Mouse (Mus musculus) adrenal gland, adult 2 months (tissue): Measurements from ENCODE around the gene Gm20503. TPM values are rescaled to one million over a fixed set of nuclear protein-coding genes. Genes with fewer than 3 reads are reported as not detected.

Experiments used
- DNase-seq: peaks from one replicate; pipeline ENCODE4 v3.0.0; 2021
- long read RNA-seq: library from polyadenylated mRNA; stranded (forward); transcript quantifications from one replicate; pipeline ENCODE4 v2.0.0, GENCODE M21; 2021
- polyA plus RNA-seq: library from polyadenylated mRNA; depleted of rRNA; stranded (reverse); fragments of >200 nt; gene quantifications from 2 replicates; pipeline ENCODE4 v1.2.3, GENCODE M21; 2012; rRNA removed
- total RNA-seq, 2 experiments: library from RNA; stranded (reverse); gene quantifications; 2 replicates each; pipeline ENCODE4 v1.2.3; 2021

Gm20503 gene
- total RNA-seq (1 to 10 TPM in 1 of 2 experiments, not detected in 1; 2.9 TPM), polyA plus RNA-seq (not detected in 2 replicates)
- long read RNA-seq, partial matches to known transcripts: 1 of 2 reads
- long read RNA-seq, other reads (novel, unspliced or antisense): 1 of 2 reads

DNA sequence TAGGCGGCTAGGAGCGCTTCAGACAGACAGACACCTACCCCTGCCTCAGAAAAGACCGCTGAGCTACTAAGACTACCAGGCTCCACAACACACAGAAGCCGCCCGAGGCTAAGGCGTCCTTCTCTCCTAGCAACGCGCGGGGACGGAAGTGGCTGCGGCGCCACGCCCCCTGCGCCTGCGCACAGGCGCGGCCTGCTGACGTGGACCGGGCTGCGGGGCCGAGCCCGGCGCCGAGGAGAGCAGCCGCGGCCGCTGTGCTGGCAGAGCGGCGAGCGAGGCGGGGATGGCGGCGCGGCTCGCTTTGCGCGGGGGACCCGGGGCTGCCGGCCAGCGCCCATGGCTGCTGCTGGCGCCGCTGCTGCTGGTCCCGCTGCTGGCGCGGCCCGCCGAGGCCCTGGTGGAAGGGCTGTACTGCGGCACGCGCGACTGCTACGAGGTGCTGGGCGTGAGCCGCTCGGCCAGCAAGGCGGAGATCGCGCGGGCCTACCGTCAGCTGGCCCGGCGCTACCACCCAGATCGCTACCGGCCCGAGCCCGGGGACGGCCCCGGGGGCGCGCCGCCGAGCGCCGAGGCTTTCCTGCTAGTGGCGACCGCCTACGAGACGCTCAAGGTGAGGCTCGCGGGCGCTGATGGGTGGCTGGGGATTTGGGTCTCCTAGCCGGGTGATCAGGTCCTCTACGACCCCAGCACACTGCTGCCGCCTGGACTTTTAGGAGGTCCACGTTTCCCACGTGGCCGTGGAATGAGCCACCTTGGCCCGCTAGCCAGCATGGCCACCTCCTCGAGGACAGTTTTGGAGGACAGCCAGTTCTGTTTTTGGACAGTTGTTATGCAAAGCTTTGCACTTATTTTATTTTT, at the start of gene Gm20503:
TSS of gene Gm20503 (plus strand) at position 263 of the 858 bp plus-strand sequence.
- peak; percentile 96 for DNase-seq

DNA sequence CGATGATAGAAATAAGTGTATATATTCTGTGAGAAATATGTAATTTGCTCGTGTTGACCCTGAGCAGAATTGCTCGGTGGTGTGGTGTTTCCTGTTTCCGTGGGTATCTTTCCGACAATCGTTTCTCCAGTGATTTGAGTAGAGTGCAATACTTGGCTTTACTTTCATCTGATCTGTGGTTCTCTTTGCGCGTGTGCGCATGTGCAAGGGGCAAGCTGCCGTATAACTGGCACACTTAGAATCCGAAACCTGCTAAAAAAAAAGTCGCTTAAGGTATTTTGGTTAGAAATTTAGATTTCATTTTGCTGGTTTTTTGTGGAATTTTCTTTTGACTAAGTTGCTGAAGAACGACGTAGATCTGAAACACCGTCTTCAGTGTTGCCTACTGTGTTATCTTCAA, 41.3 kb upstream of the Gm20503 start:
- no peak for DNase-seq

- no peak for DNase-seq
These were observed 39.7 kb upstream of the Gm20503 start for GRCm38 (mm10) chr4:58963271-58963670.

GRCm38 (mm10) chr4:58965136-58965535, 37.9 kb upstream of the Gm20503 start:
- no peak for DNase-seq

DNA sequence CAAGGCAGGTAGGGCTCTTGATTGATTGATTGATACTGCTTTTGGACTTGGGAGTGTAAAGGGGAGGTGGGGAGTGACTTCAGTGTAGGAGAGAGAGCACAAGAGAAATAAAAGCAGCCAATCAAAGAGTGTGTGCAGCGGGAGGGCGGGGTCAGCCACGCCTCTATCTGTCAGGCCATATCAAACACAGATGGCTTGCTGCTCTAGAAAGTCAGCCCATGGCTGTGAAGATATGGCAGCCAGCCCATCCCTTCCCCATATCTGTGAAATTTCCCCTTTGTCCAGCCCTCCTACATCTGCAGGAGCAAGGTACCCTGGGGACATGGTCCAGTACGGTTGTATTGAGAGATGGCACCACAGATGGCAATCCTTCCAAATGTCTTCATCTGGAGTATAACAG, 32.3 kb upstream of the Gm20503 start:
- no peak for DNase-seq

DNA sequence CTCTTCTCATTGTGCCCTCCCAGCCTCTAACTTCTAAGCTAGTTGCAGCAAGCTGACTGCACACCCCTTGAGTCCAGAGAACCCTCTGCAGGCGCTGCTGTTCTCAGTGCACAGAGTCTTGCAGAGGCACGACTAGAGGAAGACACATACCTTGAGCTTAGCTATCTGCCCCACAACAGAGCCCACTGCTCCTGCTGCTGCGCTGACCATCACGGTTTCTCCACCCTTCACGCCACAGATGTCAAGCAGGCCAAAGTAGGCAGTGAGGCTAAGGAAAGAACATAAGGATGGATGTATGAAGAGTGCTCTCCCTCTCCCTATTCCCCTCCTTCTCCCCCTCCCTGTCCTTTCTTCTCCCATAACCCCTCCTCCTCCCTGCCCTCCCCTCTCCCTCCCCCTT, 27.3 kb upstream of the Gm20503 start:
- no peak for DNase-seq

GRCm38 (mm10) chr4:58981421-58981820, 21.6 kb upstream of the Gm20503 start:
- DNase-seq: no peak

DNA sequence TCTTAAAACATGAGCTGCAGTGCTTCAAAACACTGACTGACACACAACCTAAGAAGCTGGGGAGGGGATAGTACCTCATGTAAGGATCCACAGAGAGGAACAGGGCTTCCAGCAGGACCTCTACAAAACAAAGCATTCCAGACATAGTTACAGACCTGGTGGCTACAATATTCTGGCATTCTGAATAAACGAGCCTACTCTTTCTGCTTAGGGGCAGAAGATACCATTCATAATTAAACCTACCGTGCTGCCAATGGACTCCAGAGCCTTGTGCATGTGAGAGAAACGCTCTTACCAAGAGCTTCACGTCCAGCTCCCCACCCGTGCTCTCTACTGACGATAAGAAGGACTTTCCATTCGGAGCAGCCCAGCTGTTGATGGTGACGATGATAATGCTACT, 20.2 kb upstream of the Gm20503 start:
- DNase-seq: no peak

DNA sequence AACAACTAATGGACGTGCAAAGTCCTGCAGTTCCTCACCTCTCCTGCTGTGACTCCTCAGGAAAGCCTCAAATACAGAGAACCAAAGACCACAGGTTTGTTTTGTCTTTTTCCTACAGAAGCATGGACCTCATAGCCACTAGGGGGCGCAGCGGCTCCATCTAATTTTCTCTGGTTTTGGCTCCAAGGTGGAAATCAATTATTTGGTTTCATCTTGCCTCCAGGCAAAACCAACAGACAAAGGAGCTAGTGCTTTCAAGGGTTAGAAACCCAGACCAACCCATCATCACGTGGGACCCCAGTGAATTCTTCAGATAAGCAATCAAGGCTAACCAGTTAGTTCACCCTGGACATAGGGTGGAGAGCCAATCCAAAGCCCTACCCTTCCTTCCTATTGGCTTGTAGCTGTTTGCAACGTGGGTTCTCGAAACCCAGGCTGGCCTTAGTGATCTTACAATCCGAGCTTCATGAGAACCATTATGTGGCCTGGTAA, 17.8 kb upstream of the Gm20503 start:
- DNase-seq: peak; percentile 81

- DNase-seq: peak; percentile 89
These were observed 16.3 kb upstream of the Gm20503 start, which contains the start of gene Ptgr1 for GRCm38 (mm10) chr4:58986540-58987190. Gene Ptgr1, minus strand, starts transcription at chr4:58987119.

- no peak for DNase-seq
These were observed 13.6 kb upstream of the Gm20503 start for GRCm38 (mm10) chr4:58989303-58989898.

- DNase-seq: no peak
These were observed 12.2 kb upstream of the Gm20503 start for GRCm38 (mm10) chr4:58990609-58991434.

GRCm38 (mm10) chr4:58992195-58992594, 10.8 kb upstream of the Gm20503 start:
- no peak for DNase-seq

GRCm38 (mm10) chr4:58994762-58995161, 8.2 kb upstream of the Gm20503 start, which contains the start of gene Dnajc25:
Gene Dnajc25, plus strand, starts transcription at chr4:58995062.
- DNase-seq: peak; percentile 23

DNA sequence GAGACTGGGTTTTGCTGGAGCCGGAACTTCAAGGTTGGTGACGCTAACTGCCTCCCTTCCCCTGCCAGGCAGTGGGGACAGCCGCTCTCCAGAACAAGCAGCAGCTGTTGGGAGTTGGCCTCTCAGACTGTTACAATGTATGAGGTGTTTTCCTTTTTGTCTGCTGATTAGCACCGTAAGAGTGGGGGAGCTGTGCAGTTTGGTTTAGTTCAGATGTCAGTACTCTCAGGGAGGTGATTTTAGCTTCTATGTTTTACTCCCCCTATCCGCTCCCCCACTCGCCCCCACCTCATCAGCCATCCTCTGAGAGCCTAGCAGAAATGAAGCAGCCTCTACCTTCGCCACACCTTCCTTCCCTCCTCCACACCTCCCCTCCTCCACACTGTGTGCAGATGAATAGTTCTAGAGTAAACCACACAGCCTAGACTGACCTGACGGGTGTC, 7.7 kb upstream of the Gm20503 start:
- DNase-seq: peak; percentile 63

- no peak for DNase-seq
These were observed 5.9 kb upstream of the Gm20503 start for GRCm38 (mm10) chr4:58997081-58997480.

DNA sequence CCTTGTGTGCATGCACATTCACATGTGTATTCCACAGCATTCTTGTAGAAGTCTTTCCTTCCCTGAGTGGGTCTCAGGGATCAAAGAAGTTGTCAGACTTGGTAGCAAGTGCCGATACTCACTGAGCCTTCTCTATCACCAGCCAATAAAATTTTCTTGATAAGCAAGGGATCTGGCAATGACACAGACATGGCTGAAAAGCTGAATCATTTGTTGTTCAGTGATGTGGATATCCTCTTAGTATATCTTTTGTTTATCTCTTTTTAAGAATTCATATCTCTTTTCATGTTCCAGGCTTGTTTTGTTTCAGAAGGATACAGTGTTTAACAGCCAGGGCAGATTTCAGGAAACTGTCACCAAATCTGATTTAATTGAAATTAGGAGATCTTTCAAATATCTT, 4.3 kb upstream of the Gm20503 start:
- no peak for DNase-seq

DNA sequence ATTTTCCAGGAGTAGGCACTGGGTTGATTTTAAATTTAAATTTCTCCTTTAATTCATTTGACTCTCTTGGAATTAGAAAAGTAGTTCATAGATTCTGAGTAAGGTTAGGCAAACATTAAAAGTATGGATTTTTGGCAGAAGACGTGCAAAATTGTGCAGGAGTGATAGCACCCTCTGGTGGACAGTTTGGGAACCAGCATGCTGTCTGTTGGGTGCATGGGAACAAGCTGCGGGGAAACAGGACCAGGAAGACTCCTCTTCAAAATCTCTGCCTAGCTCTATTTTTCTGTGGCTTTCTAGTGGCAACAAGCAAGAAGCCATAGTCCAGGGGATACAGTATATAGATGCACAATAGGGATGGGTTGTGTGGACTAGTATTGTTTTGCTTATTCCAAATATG, 3.3 kb upstream of the Gm20503 start:
- peak; percentile 73 for DNase-seq

DNA sequence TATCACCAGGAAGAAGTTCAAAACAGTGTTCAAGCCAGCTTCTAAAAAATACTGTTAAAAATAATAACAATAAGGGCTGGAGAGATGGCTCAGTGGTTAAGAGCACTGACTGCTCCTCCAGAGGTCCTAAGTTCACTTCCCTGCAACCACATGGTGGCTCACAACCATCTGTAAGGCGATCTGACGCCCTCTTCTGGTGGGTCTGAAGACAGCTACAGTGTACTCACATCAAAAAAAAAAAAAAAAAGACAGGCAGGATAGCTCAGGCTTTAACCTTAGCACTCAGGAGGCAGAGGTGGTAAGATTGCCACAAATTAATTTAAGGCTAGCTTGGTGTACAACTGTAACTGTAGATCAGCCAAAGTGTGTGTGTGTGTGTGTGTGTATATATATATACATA, 2.4 kb upstream of the Gm20503 start:
- DNase-seq: peak; percentile 37

DNA sequence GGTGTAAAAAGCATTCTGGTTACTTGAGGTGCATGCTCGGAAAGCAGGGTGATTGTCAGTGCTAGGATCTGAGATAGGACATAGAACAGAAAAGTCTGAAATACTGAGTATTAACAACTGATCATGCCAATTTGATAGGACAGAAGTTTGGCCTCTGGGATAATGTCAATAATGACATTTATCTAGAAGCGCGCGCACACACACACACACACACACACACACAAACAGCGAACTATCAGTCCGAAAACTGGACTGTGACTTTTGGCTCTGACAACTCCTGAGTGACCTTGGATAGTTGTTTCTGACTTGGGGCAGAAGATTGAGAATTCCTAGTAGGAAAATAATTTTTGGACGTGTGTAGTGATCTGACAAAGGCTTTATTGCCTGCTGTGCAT, 793 bp downstream of the Gm20503 start:
- DNase-seq: peak; percentile 30

GRCm38 (mm10) chr4:59006211-59006610, 3.2 kb downstream of the Gm20503 start:
- no peak for DNase-seq
